Mouse (Mus musculus) bone marrow macrophage, adult 2 months (primary cell): ENCODE data around the gene Tnfaip3. TPM values are rescaled to one million over a fixed set of nuclear protein-coding genes. Genes with fewer than 3 reads are reported as not detected.

Experiments used
- H3K27ac ChIP-seq: 2 replicates; pipeline ENCODE4 v1.5.1; 2012; ENCODE audit warnings: low read depth, low read length; ENCODE audit not compliant: insufficient read depth
- H3K4me1 ChIP-seq: 2 replicates; pipeline ENCODE4 v1.6.1; 2012; ENCODE audit warnings: low read length; ENCODE audit not compliant: control insufficient read depth, insufficient read depth
- H3K4me3 ChIP-seq: 2 replicates; pipeline ENCODE4 v1.5.1; 2012; ENCODE audit warnings: mild to moderate bottlenecking, low read length, moderate library complexity; ENCODE audit not compliant: insufficient read depth
- CTCF ChIP-seq: IDR thresholded peaks from 2 replicates; pipeline ENCODE4 v1.5.1; 2012; ENCODE audit warnings: low read depth, mild to moderate bottlenecking, low read length, moderate library complexity
- POLR2A ChIP-seq: IDR thresholded peaks from 2 replicates; pipeline ENCODE4 v1.6.1; 2012; ENCODE audit warnings: mild to moderate bottlenecking, low read depth, low read length, borderline replicate concordance
- polyA plus RNA-seq: library from polyadenylated mRNA; stranded (reverse); fragments of >200 nt; gene quantifications from 2 replicates; pipeline ENCODE4 v1.2.4, GENCODE M21; 2012; ENCODE audit not compliant: missing spikeins, insufficient read depth, insufficient read length

Gene Tnfaip3
- polyA plus RNA-seq = 17.3 and 19.3 TPM in 2 replicates

DNA sequence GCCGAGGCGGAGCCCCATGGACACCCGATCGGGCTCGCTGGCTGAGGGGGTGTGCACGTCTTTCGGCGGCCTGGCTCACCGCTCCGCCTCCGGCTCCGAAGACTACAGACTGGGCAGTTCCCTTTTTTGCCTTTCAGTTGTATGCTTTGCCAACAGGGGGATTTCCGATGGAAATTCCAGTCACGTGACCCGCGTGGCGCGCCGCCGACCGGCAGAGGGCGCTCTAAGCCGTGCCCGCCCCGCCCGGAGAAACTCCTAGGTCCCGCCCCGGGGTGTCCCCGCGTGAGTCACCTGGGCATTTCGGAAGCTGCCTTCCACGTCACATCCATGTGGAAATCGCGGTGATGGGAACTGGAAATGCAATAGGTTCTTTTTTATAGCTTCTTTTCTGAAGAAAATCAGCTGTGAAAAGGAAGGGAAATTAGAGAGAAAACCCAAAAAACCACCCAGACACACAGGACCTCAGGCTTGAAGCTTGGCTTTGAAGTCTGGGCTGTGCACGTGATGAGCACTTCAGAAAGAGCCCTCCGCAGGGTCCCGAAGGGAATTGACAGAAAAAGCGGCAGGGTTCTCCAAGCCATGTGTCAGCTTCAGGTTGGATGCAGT is at the start of gene Tnfaip3:
Tnfaip3 (minus strand) TSS at position 401 of the 606 bp plus-strand sequence.
- Histone ChIP-seq H3K27ac (peak within 1 kb of the TSS; percentile 69), H3K4me3 (peak within 1 kb of the TSS; percentile 84), H3K4me1 (peaks cover 30% of the 10 kb centered on the region)
- TF ChIP-seq CTCF = peak; percentile 70
- no peak for TF ChIP-seq POLR2A

DNA sequence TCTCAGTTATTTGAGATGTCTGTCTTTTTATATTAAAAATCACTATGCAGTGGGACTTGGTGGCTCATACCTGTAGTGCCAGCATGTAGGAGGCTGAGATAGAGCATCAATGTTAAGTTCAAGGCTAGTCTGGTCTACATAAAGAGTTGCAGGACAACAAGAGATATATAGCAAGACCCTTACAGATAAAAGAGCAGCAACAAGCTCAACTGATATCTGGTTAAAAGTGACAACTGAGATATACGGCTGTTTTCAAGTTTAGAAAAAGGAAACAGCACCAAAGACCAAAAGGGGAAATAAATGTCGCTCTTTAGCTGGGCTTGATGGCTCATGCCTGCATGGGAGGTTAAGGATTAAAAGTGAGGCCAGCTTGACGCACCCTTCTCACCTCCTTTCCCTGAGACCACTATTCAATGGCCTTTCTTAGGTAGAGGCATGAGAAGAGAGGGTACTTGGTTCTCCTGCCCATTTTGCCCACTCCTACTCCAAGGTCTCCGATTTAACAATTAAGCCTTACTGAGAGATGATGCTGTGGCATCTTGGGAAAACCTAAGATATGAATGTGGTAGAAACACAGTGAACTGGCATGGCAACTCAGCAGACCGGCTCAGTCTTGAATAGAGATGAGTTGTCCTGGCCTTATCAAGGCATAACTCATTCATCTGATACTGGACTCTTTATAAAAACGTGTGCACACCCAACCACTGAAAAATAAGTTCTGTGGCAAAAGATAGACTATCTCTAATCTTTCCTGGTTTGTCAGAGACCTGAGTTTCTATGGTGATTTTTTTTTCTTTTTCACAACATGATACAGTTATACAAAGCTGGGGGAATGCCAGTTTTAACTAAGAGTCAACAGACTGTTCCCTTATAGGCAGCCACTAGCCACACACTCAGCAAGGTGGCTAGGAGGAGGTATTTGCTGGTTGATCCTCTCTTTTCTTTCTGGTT is 49.5 kb upstream of the Tnfaip3 start:
- H3K4me1 ChIP-seq = peaks cover 35% of the 10 kb centered on the region
- peak overlapping the region; percentile 51 for H3K27ac ChIP-seq
- no peak overlapping the region for H3K4me3 ChIP-seq
- TF ChIP-seq POLR2A (no peak), CTCF (no peak)

DNA sequence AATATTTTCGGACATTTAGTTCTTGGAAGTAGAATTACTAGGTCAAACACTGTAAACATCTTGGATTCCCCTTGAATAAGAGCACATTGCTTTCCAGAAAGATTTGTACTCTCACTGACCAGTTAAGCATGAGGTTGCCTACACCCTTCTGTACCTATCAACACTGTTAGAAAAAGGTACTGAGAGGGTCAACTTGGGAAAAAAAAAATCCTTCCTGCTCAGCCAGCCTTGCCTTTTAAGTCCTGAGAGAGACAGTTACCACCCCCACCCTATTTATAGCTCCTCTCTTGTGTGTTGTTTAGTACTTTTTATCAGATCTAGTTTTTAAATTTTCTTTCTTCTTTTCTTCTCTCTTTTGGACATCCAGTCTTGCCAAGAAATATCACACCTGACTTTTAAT is 48.2 kb upstream of the Tnfaip3 start:
- peak overlapping the region; percentile 88 for H3K27ac ChIP-seq
- H3K4me1 ChIP-seq = peaks cover 33% of the 10 kb centered on the region
- TF ChIP-seq CTCF = no peak
- TF ChIP-seq POLR2A = no peak
- H3K4me3 ChIP-seq = no peak overlapping the region

DNA sequence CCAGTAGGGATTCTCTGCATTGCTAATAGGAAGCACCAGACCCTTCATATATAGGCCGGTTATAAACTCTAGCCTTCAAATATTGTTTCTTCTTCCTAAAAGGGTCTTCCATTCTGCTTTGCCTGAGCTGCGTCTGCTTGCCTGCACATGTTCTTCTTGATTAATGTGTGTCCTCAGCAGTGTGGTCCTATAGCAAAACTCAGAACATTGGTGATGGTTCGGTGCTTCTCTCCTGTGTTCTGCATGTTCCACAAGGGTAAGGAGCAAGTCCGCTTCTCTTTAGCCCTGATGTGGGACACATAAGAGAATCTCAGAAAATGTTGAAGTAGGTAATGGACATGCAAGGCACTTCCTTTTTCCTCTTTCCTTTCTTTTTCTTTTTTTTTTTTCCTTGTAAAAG is 47.8 kb upstream of the Tnfaip3 start:
- Histone ChIP-seq H3K4me1 (peaks cover 29% of the 10 kb centered on the region), H3K27ac (peak overlapping the region; percentile 88), H3K4me3 (peak overlapping the region; percentile 44; the same call in 1 of the 2 replicates)
- TF ChIP-seq CTCF (no peak), POLR2A (no peak)

DNA sequence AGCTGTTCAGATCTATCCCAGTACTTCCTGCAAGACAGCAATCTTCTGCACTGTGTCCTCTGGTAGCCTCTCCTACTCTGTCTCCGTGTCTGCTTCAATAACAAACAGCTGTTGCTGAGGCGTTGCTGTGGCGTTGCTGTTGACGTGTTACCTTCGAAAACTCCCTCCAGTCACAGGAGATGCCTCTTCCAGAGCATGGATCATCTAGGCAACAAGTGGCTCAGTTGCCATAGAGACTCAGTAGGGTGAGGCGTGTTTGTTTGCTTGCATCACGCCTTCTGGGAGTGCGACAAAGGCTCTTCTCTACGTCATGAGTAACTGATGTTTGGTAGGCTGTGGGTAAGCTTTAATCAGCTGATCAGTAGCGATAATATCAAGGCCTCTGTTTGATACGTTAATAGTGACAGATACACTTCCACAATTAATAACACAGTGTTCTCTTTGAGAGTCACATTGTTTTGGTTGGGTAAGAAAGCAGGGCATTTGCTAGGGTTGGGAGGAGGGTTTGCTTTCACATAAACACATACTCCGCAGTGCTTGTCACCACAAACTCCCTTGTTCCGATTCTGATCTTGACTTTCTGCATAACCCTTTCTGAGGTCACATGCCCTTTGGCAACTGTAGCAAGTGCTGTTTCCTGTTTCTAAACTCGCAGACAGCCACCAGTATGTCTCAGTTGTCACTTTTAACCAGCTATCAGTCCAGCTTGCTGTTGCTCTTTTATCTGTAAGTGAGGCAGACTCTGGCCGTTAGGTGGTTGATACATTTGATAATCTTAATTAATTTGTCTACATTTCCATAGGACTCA is 46.8 kb upstream of the Tnfaip3 start:
- H3K4me3 ChIP-seq = peak overlapping the region; percentile 44
- H3K4me1 ChIP-seq = peaks cover 26% of the 10 kb centered on the region
- peak overlapping the region; percentile 88 for H3K27ac ChIP-seq
- no peak for TF ChIP-seq CTCF
- TF ChIP-seq POLR2A = no peak

DNA sequence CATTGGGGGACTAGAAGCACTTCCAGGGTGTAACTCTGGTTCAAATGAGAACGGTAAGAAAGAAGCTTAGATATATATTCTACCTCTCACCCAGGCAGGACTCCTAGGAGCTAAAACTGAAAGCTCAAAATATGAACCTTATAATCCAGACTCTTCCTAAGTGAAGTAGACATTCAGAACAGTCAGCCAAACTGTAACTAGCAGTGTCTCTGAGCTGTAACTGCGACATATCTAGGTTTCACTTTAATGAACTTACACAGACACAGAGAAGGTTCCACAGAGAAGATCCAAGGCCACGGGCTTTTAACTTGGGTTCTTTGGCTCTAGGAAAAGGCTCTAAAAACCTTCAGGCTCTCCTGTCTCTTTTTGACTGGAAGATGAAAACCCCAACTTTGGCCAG is 45.7 kb upstream of the Tnfaip3 start:
- Histone ChIP-seq H3K4me3 (no peak overlapping the region), H3K4me1 (peaks cover 22% of the 10 kb centered on the region), H3K27ac (peak overlapping the region; percentile 88)
- TF ChIP-seq POLR2A = no peak
- TF ChIP-seq CTCF = no peak

DNA sequence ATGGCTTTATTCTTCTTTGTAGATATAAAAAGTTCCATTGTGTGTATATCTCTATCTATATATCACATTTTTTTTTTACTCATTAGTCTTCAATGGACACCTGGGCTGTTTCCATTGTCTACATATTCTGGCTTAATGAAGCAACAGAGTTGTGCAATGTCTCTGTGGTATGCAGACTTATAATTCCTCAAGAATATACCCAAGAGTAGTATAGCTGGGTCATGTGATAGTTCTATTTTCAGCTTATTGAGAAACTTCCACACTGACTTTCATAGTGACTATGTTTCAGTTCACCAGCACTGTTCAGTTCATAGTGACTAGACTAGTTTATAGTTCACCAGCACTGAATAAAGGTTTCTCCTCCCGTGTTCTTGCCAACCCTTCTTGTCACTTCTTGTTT is 38.1 kb upstream of the Tnfaip3 start:
- Histone ChIP-seq H3K27ac (peak overlapping the region; percentile 93), H3K4me3 (no peak overlapping the region), H3K4me1 (peaks cover 17% of the 10 kb centered on the region)
- TF ChIP-seq CTCF (no peak), POLR2A (no peak)

DNA sequence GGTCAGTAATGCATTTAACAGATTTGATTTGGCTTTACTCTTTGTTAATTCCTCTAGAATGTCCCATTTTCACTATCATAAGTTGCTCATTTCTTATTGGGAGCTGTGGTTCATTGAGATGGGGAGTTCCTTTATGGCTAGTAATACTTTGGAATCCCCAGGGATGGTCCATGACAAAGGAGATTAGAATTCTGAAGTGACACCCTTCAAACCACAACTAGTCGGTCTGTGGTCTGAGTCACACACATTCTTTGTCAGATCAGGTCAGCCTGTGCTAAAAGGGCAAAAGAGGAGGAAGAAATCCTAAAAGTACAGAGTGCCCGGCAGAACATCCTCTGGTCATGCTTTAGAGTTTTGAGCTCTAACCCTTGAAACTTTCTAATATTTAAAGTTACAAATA is 30.5 kb upstream of the Tnfaip3 start:
- H3K27ac ChIP-seq = no peak overlapping the region
- peaks cover 39% of the 10 kb centered on the region for H3K4me1 ChIP-seq
- H3K4me3 ChIP-seq = no peak overlapping the region
- TF ChIP-seq POLR2A (no peak), CTCF (no peak)

DNA sequence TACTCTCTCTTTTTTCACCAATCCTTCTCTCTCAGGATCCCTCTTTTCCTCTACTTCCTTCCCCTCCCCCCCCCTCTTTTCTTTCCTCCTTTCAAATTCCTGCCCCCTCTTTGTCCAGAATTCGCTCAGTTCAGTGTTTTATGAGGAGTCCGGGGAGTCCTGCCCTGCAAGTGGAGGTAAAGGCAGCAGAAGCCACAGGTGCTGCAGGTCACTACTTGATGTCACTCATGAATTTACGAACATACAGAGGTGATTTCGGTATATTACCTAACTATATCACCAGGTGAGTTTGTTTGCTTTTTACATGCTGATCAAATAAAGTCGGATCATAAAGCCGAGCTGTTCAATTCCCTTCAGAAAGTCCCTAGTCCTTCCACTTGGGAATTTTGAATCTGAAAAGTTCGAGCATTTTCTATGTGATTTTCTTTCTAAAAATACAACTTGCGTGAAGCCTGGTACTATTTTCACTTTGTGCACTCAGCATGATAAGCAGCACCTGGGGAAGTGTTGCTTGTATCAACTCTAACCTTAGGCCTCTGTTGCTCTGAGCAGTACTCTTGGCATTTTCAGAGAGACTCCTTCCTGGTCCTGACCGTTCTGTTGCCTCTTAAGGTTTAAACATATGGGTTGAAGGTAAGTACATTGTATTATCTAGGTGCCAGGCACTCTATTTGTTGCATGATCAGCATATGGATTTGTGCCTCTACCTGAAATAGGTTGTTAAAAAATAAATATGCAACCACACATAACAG is 29.5 kb upstream of the Tnfaip3 start:
- TF ChIP-seq POLR2A (no peak), CTCF (no peak)
- H3K4me1 ChIP-seq = peaks cover 41% of the 10 kb centered on the region
- no peak overlapping the region for H3K4me3 ChIP-seq
- H3K27ac ChIP-seq = no peak overlapping the region
